Mouse (Mus musculus) forebrain, postnatal 0 days (tissue): ENCODE data around the gene Otog. TPM values are rescaled to one million over a fixed set of nuclear protein-coding genes. Genes with fewer than 3 reads are reported as not detected.

Source experiments
- ATAC-seq: fragments of 200-750 bp; cut with Nextera tagmentation; 2 replicates; pipeline ENCODE4 v1.8.0; 2017; ENCODE audit warnings: mild to moderate bottlenecking, moderate library complexity
- DNase-seq: peaks from one replicate; pipeline ENCODE4 v3.0.0-alpha.2; 2015
- H3K27ac ChIP-seq: fragments of 300-500 bp; sonication (generic); 2 replicates; pipeline ENCODE4 v1.5.1; 2014; ENCODE audit warnings: low read depth, mild to moderate bottlenecking, antibody characterized with exemption, low read length, moderate library complexity, mixed read lengths
- H3K27me3 ChIP-seq: fragments of 300-500 bp; sonication (generic); 2 replicates; pipeline ENCODE4 v1.6.1; 2014; ENCODE audit warnings: mild to moderate bottlenecking, low read length, mixed read lengths; ENCODE audit not compliant: insufficient read depth
- H3K36me3 ChIP-seq: fragments of 300-500 bp; sonication (generic); 2 replicates; pipeline ENCODE4 v1.6.1; 2014; ENCODE audit warnings: mild to moderate bottlenecking, moderate library complexity; ENCODE audit not compliant: insufficient read depth
- H3K4me1 ChIP-seq: fragments of 300-500 bp; sonication (generic); 2 replicates; pipeline ENCODE4 v1.6.1; 2014; ENCODE audit warnings: antibody characterized with exemption; ENCODE audit not compliant: insufficient read depth
- H3K4me2 ChIP-seq: fragments of 300-500 bp; sonication (generic); 2 replicates; pipeline ENCODE4 v1.6.1; 2014; ENCODE audit warnings: low read depth, mild to moderate bottlenecking, moderate library complexity
- H3K4me3 ChIP-seq: fragments of 300-500 bp; sonication (generic); 2 replicates; pipeline ENCODE4 v1.5.1; 2014; ENCODE audit warnings: low read depth, low read length, mixed read lengths
- H3K9ac ChIP-seq: fragments of 300-500 bp; sonication (generic); 2 replicates; pipeline ENCODE4 v1.6.1; 2014; ENCODE audit warnings: mild to moderate bottlenecking
- H3K9me3 ChIP-seq: fragments of 300-500 bp; sonication (generic); 2 replicates; pipeline ENCODE4 v1.6.1; 2016; ENCODE audit warnings: low read length
- CTCF ChIP-seq: sonication (generic); IDR thresholded peaks from 2 replicates; pipeline ENCODE4 v1.5.1; 2016; ENCODE audit warnings: antibody characterized with exemption, control low read depth, low read depth
- WGBS: fragments of 180-500 bp; shearing (Covaris S2); extraction: QIAGEN DNeasy Blood & Tissue Kit; methylation state at CpG from one replicate; pipeline ENCODE4 v1.1.7; 2014; 5-methylcytosine and 5-hydroxymethylcytosine counted together
- polyA plus RNA-seq: library from polyadenylated mRNA; unstranded; fragments of >200 nt; fragmentation: Nextera tagmentation; extraction: Ambion mirVana; gene quantifications from 2 replicates; pipeline ENCODE4 v1.2.1, GENCODE M21; 2015
- total RNA-seq: library from RNA; depleted of rRNA; stranded (reverse); fragments of >200 nt; gene quantifications from 2 replicates; pipeline ENCODE4 v1.2.3, GENCODE M21; 2014

The Otog gene
- total and polyA plus RNA-seq, 2 experiments from 2014 or later, result 0.02 TPM; not detected in 1

- TF ChIP-seq CTCF, result no peak
- Histone ChIP-seq H3K4me2 (no peak overlapping the region), H3K4me1 (no peaks in the 10 kb centered on the region), H3K36me3 (no peaks in the 10 kb centered on the region), H3K4me3 (no peak overlapping the region), H3K9ac (no peak overlapping the region), H3K27me3 (no peaks in the 10 kb centered on the region; the same call in 1 of the 2 replicates), H3K9me3 (no peaks in the 10 kb centered on the region), H3K27ac (no peak overlapping the region)
- DNase-seq (no peak), ATAC-seq (no peak)
- 74% methylated on average over 4 of the region's 4 CpGs for WGBS
These were observed 87.1 kb downstream of the Otog start for GRCm38 (mm10) chr7:46327896-46328295.

DNA sequence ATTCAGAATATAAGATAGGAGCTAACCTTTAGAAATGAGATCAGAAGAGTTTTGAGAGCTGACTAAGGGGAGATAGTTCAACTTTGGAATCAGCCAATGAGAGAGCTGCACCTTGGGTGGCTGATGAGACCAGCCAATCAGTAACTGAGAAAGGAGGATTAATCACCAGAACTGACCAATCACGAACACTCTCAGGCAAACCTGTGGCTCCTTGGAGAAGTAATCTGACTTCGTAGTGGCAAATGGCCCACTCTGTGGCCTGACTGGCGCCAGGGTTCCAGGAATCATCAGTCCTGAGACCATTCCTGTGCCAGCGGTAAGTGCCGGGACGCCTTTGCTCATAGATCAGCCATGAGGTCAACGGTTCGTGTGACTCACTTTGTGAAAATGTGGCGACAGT lies 96.6 kb downstream of the Otog start:
- 92% methylated on average over 9 of the region's 9 CpGs for WGBS
- H3K27me3 ChIP-seq, result no peaks in the 10 kb centered on the region
- H3K9me3 ChIP-seq, result no peaks in the 10 kb centered on the region
- no peaks in the 10 kb centered on the region for H3K4me1 ChIP-seq
- DNase-seq (no peak), ATAC-seq (no peak)
- no peaks in the 10 kb centered on the region for H3K36me3 ChIP-seq
- H3K9ac ChIP-seq, result no peak overlapping the region
- no peak overlapping the region for H3K27ac ChIP-seq
- TF ChIP-seq CTCF, result no peak
- H3K4me3 ChIP-seq, result no peak overlapping the region
- no peak overlapping the region for H3K4me2 ChIP-seq

DNA sequence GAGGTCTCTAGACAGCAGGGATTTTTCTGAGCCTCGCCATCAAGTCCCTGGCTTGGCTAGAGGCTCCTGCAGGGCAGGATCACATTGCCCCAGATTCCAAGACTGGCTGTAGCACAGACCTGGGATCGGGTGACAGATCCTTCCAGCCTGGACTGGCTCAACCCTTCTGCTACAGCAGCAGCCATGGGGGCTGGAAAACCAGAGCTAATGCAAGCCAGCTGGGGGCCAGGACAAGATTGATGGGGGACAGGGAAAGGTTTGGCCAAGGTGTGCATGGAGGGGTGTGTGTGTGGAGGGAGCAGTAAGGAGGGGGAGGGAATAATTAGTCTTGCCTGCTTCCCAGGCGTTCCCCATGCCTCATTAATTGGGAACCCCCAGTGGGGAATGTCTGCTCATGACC lies 99.0 kb downstream of the Otog start:
- H3K27ac ChIP-seq, result no peak overlapping the region
- no peaks in the 10 kb centered on the region for H3K36me3 ChIP-seq
- no peaks in the 10 kb centered on the region for H3K9me3 ChIP-seq
- no peaks in the 10 kb centered on the region for H3K4me1 ChIP-seq
- H3K4me3 ChIP-seq, result no peak overlapping the region
- H3K27me3 ChIP-seq, result no peaks in the 10 kb centered on the region
- WGBS, result 20% methylated on average over 3 of the region's 3 CpGs
- H3K9ac ChIP-seq, result no peak overlapping the region
- ATAC-seq, result no peak
- DNase-seq, result no peak
- TF ChIP-seq CTCF, result no peak
- no peak overlapping the region for H3K4me2 ChIP-seq

DNA sequence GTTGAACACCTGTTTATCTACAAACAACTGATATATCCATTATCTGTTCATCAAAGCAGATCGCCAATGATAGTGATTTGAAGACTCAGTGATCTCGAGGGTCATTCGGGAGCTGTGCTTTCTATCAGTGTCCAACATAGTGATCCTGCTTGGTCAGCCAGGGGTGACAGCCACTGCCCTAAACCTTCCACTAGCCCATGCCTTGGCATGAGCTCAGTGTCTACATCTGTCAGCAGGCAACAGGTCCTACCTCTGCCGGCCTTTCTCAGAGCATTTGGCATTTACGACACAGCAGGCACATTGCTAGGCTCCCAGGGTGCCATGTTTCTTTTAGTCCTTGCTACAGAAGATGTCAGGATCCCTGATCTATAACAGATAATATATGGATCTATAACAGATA lies 99.5 kb downstream of the Otog start:
- Histone ChIP-seq H3K9ac (no peak overlapping the region), H3K36me3 (no peaks in the 10 kb centered on the region), H3K27ac (no peak overlapping the region), H3K9me3 (no peaks in the 10 kb centered on the region), H3K4me1 (no peaks in the 10 kb centered on the region), H3K4me3 (no peak overlapping the region), H3K4me2 (no peak overlapping the region), H3K27me3 (no peaks in the 10 kb centered on the region)
- DNase-seq, result no peak
- no peak for TF ChIP-seq CTCF
- 58% methylated on average over 5 of the region's 5 CpGs for WGBS
- ATAC-seq, result no peak

- H3K9ac ChIP-seq, result no peak overlapping the region
- no peaks in the 10 kb centered on the region for H3K27me3 ChIP-seq
- TF ChIP-seq CTCF, result no peak
- no peak overlapping the region for H3K4me2 ChIP-seq
- DNase-seq (no peak), ATAC-seq (no peak)
- no peaks in the 10 kb centered on the region for H3K9me3 ChIP-seq
- H3K4me3 ChIP-seq, result no peak overlapping the region
- 85% methylated on average over 9 of the region's 9 CpGs for WGBS
- H3K4me1 ChIP-seq, result no peaks in the 10 kb centered on the region
- H3K36me3 ChIP-seq, result no peaks in the 10 kb centered on the region
- H3K27ac ChIP-seq, result no peak overlapping the region
These were observed 100.7 kb downstream of the Otog start for GRCm38 (mm10) chr7:46341471-46341870.

GRCm38 (mm10) chr7:46347692-46348091 lies 106.9 kb downstream of the Otog start:
- no peaks in the 10 kb centered on the region for H3K4me1 ChIP-seq
- TF ChIP-seq CTCF, result no peak
- no peak overlapping the region for H3K4me2 ChIP-seq
- no peak overlapping the region for H3K27ac ChIP-seq
- H3K36me3 ChIP-seq, result no peaks in the 10 kb centered on the region
- no peak overlapping the region for H3K4me3 ChIP-seq
- H3K9ac ChIP-seq, result no peak overlapping the region
- no peak for DNase-seq
- no peaks in the 10 kb centered on the region for H3K9me3 ChIP-seq
- WGBS, result 73% methylated on average over 4 of the region's 4 CpGs
- no peak for ATAC-seq
- peaks cover 23% of the 10 kb centered on the region for H3K27me3 ChIP-seq

GRCm38 (mm10) chr7:46348813-46349212 lies 108.0 kb downstream of the Otog start:
- Histone ChIP-seq H3K36me3 (no peaks in the 10 kb centered on the region), H3K4me2 (peak overlapping the region; percentile 38), H3K4me3 (peak overlapping the region; percentile 17), H3K27ac (no peak overlapping the region), H3K9me3 (no peaks in the 10 kb centered on the region), H3K9ac (no peak overlapping the region), H3K4me1 (no peaks in the 10 kb centered on the region), H3K27me3 (peaks cover 23% of the 10 kb centered on the region)
- DNase-seq (peak; percentile 8), ATAC-seq (no peak; the same call in 1 of the 2 replicates)
- WGBS, result 1% methylated on average over 35 of the region's 36 CpGs
- no peak for TF ChIP-seq CTCF
